Mouse (Mus musculus): ENCODE measurements around the gene BC028528. TPM values are rescaled to one million over a fixed set of nuclear protein-coding genes. Genes with fewer than 3 reads are reported as not detected.
"Not testable (repeated sequence)": the region's sequence is repeated elsewhere in the genome, so short reads cannot be mapped to it uniquely, and the experiment has no call there.

Gene BC028528
- total and polyA plus RNA-seq, 3 experiments = 15.6 to 46.1 (median 40.6) TPM

DNA sequence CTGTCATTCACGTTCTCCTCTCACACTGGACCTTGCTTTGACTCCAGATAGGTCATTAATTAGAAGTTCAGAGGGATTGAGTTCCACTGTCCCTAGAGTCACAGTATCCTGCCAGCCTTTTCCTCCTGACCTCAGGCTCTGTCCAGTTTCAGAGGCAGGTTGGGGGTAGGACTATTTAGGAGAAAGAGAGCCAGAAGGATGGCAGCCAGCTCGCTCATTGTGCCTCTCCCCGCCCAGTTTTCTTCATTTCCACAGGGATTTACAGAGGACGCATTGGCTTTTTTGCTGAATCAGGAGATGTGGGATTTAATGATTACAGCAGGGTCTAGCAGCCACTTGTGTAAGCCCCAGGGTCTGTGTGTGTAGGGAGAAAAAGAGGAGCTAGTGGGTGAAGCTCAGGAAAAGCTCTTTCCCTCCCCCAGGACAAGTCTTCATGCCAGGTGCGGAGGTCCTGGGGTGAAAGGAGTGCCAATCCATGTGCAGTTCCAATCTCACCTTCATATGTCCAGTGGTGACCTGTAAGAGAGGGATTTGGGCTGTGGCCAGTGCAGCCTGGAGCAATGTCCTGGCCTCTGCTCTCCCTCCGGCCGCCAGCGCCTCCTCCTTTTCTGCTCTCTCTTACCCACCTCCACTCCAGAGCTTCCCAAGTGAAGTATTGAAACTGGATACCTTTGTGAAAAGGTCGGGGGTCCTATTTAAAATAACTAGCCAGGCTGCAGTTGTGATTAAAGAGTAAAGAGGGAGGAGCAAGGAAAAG lies 10.0 kb upstream of the BC028528 start:
- H3K27ac ChIP-seq (ENCODE audit: insufficient read depth, low read depth) = no peak overlapping the region
- H3K36me3 ChIP-seq (replicated peaks in 1 of 2; ENCODE audit: control insufficient read depth in 1 of 2, insufficient read depth in 1 of 2, low read length in 1 of 2) = peaks cover 3 to 28% of the 10 kb centered on the region in 2 experiments
- no peak for DNase-seq (ENCODE audit: extremely low read depth)
- H3K27me3 ChIP-seq (replicated peaks) = peaks cover 8% of the 10 kb centered on the region
- no peaks in the 10 kb centered on the region for H3K9me3 ChIP-seq (replicated peaks; ENCODE audit: low read length)
- dilution Hi-C loops (cut with MboI; ENCODE audit: extremely low pct_ligation_motif_present, extremely low pct_unique_long_range_greater_than_20kb, low sequenced_read_pairs) = no loop called here
- in situ Hi-C loops (cut with MboI; ENCODE audit: low pct_ligation_motif_present, low pct_unique_long_range_greater_than_20kb, low sequenced_read_pairs) = loop anchor here (5.0 kb wide), 1 partner anchor 34 kb away; no protein-coding TSS in a partner anchor
- no peak overlapping the region for H3K4me3 ChIP-seq (replicated peaks in 1 of 3; ENCODE audit: low read depth in 2 of 3, low read length in 2 of 3, poor library complexity in 1 of 3)
- no peak overlapping the region for H3K4me2 ChIP-seq (ENCODE audit: insufficient read depth, low read depth, poor library complexity, severe bottlenecking)
- no peak overlapping the region for H3K9ac ChIP-seq (ENCODE audit: insufficient read depth, low read depth)
- H3K79me2 ChIP-seq (replicated peaks; ENCODE audit: control insufficient read depth, extremely low read depth, insufficient read depth, poor library complexity, severe bottlenecking) = no peaks in the 10 kb centered on the region
- TF ChIP-seq RCOR1 (conservative IDR thresholded peaks at IDR 0.05; ENCODE audit: low read depth, low read length) (no peak), SMC3 (IDR thresholded peaks at IDR 0.05; ENCODE audit: low read depth, low read length) (no peak), TBP (conservative IDR thresholded peaks at IDR 0.05; ENCODE audit: low read depth, low read length) (no peak)
- H3K4me1 ChIP-seq (ENCODE audit: control insufficient read depth in 1 of 2, insufficient read depth in 2 of 2) = peaks cover 7 to 15% of the 10 kb centered on the region in 2 experiments; a peak in 3 of 4 replicates

DNA sequence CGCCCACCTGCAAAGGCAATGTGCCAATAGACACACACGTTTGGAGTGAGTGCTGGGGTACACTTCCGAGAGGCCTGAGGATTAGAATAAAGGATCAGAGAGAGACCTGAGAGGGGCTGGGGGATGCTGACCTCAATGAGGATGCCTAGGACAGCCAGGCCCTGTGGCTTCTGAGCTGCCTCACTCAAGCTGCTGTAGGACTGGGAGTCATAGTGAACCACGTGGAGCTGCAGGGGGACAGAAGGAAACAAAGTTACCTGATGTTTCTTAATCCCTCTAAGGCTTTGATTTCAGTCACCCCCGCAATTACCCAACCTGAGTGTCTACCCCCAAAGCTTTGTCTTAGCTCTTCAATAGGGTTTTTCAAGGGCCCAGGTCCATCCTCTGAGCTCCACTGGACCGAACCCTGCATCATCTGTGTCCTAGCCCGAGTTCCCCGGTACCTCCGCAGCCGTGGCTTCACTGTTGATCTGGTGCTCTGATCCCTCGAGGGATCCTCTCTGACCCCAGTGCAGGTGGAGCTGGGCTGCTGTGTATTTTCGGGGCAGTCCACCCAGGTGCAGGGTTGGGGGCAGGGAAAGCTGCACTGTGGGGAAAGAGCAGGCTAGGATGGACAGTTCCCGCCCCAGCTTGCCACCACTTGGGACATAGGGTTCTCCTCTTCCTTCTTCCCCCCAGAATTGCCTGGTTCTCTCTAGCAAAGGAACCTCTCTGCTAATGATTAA lies 8.2 kb upstream of the BC028528 start:
- no peak overlapping the region for H3K4me2 ChIP-seq (ENCODE audit: insufficient read depth, low read depth, poor library complexity, severe bottlenecking)
- no peak overlapping the region for H3K4me3 ChIP-seq (replicated peaks in 1 of 3; ENCODE audit: low read depth in 2 of 3, low read length in 2 of 3, poor library complexity in 1 of 3)
- peaks cover 4% of the 10 kb centered on the region for H3K27me3 ChIP-seq (replicated peaks)
- peaks cover 7 to 25% of the 10 kb centered on the region in 2 experiments for H3K4me1 ChIP-seq (ENCODE audit: control insufficient read depth in 1 of 2, insufficient read depth in 2 of 2)
- in situ Hi-C loops (cut with MboI; ENCODE audit: low pct_ligation_motif_present, low pct_unique_long_range_greater_than_20kb, low sequenced_read_pairs) (loop anchor here (5.0 kb wide), 1 partner anchor 33 kb away; no protein-coding TSS in a partner anchor), dilution Hi-C loops (cut with MboI; ENCODE audit: extremely low pct_ligation_motif_present, extremely low pct_unique_long_range_greater_than_20kb, low sequenced_read_pairs) (no loop called here)
- peaks cover 7 to 35% of the 10 kb centered on the region in 2 experiments for H3K36me3 ChIP-seq (replicated peaks in 1 of 2; ENCODE audit: control insufficient read depth in 1 of 2, insufficient read depth in 1 of 2, low read length in 1 of 2)
- H3K9me3 ChIP-seq (replicated peaks; ENCODE audit: low read length) = no peaks in the 10 kb centered on the region
- no peak overlapping the region for H3K9ac ChIP-seq (ENCODE audit: insufficient read depth, low read depth)
- peaks cover under 1% of the 10 kb centered on the region; the same call in 1 of the 2 replicates for H3K79me2 ChIP-seq (replicated peaks; ENCODE audit: control insufficient read depth, extremely low read depth, insufficient read depth, poor library complexity, severe bottlenecking)
- DNase-seq (ENCODE audit: extremely low read depth) = no peak
- TF ChIP-seq IRF4 (IDR thresholded peaks at IDR 0.05; ENCODE audit: low read depth, low read length) = no peak
- no peak for TF ChIP-seq NRF1 (IDR thresholded peaks at IDR 0.05; ENCODE audit: low read depth, low read length)
- no peak for TF ChIP-seq POLR2AphosphoS2 (IDR thresholded peaks at IDR 0.05; ENCODE audit: low read depth, low read length)
- TF ChIP-seq USF2 (conservative IDR thresholded peaks at IDR 0.05; ENCODE audit: low read depth, low read length) = no peak
- TF ChIP-seq JUND (conservative IDR thresholded peaks at IDR 0.05; ENCODE audit: low read depth, low read length) = no peak
- TF ChIP-seq EP300 (IDR thresholded peaks at IDR 0.05; ENCODE audit: low read length) = no peak
- no peak for TF ChIP-seq RAD21 (IDR thresholded peaks at IDR 0.05; ENCODE audit: low read depth, low read length)
- no peak for TF ChIP-seq CHD1 (IDR thresholded peaks at IDR 0.05; ENCODE audit: low read depth, low read length)
- TF ChIP-seq MEF2A (IDR thresholded peaks at IDR 0.05; ENCODE audit: borderline replicate concordance, low read depth, low read length) = no peak
- TF ChIP-seq MXI1 (IDR thresholded peaks at IDR 0.05; ENCODE audit: low read depth, low read length) = no peak
- no peak for TF ChIP-seq BHLHE40 (IDR thresholded peaks at IDR 0.05; ENCODE audit: low read depth, low read length)
- no peak for TF ChIP-seq KAT2A (IDR thresholded peaks at IDR 0.05; ENCODE audit: insufficient replicate concordance, low read length)
- no peak for TF ChIP-seq ZMIZ1 (IDR thresholded peaks at IDR 0.05; ENCODE audit: low read depth, low read length)
- no peak for TF ChIP-seq ZKSCAN1 (IDR thresholded peaks at IDR 0.05; ENCODE audit: borderline replicate concordance, low read depth, low read length)
- no peak for TF ChIP-seq GABPA (IDR thresholded peaks at IDR 0.05; ENCODE audit: insufficient replicate concordance, low read depth, low read length)
- TF ChIP-seq SIN3A (IDR thresholded peaks at IDR 0.05; ENCODE audit: low read length) = no peak
- no peak overlapping the region for H3K27ac ChIP-seq (ENCODE audit: insufficient read depth, low read depth)

DNA sequence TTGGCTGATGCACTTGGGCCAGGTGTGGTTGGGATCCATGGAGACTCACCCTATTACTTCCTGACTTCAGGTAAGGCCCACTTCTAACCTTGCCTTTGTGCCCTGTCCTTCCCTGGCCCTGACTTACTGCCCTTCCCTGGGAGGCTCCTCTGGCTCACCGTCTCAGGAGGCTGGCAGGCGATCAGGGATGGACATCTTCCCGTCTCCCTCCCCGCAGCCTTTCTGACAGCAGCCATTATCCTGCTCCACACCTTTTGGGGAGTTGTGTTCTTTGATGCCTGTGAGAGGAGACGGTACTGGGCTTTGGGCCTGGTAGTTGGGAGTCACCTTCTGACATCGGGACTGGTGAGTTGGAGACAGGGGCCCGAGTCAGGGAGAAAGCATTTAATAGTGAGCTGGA lies 3.7 kb upstream of the BC028528 start:
- H3K79me2 ChIP-seq (replicated peaks; ENCODE audit: control insufficient read depth, extremely low read depth, insufficient read depth, poor library complexity, severe bottlenecking) = peaks cover 15% of the 10 kb centered on the region

More for the DNA sequence above, 3.7 kb upstream of the BC028528 start:
- H3K27ac ChIP-seq (ENCODE audit: insufficient read depth, low read depth); H3K4me3 ChIP-seq (replicated peaks in 1 of 3; ENCODE audit: low read depth in 2 of 3, low read length in 2 of 3, poor library complexity in 1 of 3); H3K9me3 ChIP-seq (replicated peaks; ENCODE audit: low read length); dilution Hi-C loops (cut with MboI; ENCODE audit: extremely low pct_ligation_motif_present, extremely low pct_unique_long_range_greater_than_20kb, low sequenced_read_pairs); DNase-seq (ENCODE audit: extremely low read depth); H3K27me3 ChIP-seq (replicated peaks); in situ Hi-C loops (cut with MboI; ENCODE audit: low pct_ligation_motif_present, low pct_unique_long_range_greater_than_20kb, low sequenced_read_pairs); H3K9ac ChIP-seq (ENCODE audit: insufficient read depth, low read depth); H3K4me2 ChIP-seq (ENCODE audit: insufficient read depth, low read depth, poor library complexity, severe bottlenecking): not testable (repeated sequence)
- Histone ChIP-seq H3K4me1 (ENCODE audit: control insufficient read depth in 1 of 2, insufficient read depth in 2 of 2) (peaks cover 10 to 49% of the 10 kb centered on the region in 2 experiments), H3K36me3 (replicated peaks in 1 of 2; ENCODE audit: control insufficient read depth in 1 of 2, insufficient read depth in 1 of 2, low read length in 1 of 2) (peaks cover 7 to 32% of the 10 kb centered on the region in 2 experiments)

All from CH12.LX (cell line).